Mouse (Mus musculus) ovary, postnatal 14 days (tissue): ENCODE data around the gene Rnf123.

ENCODE experiments used
- DNase-seq: peaks from one replicate; pipeline ENCODE4 v3.0.0; 2022; ENCODE audit warnings: low spot score

Gene Rnf123

GRCm38 (mm10) chr9:108082988-108083431 is at the start of gene Rnf123:
Gene Rnf123 (minus strand): TSS chr9:108083346.
- no peak for DNase-seq

GRCm38 (mm10) chr9:108132373-108132772 is 49.2 kb upstream of the Rnf123 start:
- no peak for DNase-seq

DNA sequence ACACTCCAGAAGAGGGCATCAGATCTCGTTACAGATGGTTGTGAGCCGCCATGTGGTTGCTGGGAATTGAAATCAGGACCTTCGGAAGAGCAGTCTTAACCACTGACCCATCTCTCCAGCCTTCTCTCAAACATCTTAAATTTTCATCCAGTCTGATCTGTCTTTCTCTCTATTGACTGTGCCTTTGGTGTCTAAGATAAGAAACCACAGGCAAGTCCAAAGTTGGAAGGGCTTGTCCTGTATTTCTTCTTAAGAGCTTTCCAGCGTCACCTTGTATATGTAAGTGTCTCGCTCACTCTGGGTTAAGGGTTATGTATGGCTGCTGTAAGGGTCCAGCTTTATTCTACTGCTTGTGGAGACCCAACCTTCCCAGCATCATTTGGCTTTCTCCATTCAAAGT is 48.4 kb upstream of the Rnf123 start:
- no peak for DNase-seq

- DNase-seq: no peak
Measured at GRCm38 (mm10) chr9:108129042-108129948, 46.1 kb upstream of the Rnf123 start.

- no peak for DNase-seq
Measured at GRCm38 (mm10) chr9:108128248-108128647, 45.1 kb upstream of the Rnf123 start.

DNA sequence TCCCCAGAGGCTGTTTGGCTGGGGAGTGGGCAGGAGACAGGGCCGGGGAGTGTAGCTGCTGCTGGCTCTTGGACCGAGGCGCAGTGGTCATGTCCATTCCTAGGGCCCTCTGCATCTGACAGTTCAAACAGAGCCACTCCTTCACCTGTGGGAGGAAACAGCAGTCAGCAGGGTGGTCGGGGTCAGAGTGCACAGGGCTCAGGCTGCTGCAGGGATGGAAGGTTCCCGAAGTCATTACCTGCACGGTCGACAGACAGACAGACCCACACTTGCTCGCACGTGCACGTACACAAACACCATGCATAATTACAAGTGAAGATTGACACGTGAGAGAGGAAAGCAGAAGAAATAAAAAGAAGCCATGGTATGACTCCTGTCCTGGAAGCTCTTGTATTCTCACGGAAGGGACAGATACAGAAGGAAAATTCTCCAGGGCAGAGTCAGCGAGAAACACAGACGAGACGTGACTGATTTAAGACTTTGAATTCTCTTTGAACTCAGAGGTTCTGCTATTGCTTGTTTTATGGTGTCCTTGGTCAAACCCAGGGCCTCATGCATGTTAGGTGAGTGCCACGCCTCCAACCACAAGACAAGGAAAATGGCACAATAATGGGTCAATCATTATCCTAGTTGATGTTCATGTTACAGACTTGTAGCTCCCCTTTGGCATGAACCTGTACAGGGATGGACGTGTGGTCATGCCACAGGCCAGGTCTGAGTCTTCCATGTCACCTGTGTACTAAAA is 43.5 kb upstream of the Rnf123 start:
- DNase-seq: no peak

GRCm38 (mm10) chr9:108125731-108126130 is 42.6 kb upstream of the Rnf123 start:
- no peak for DNase-seq

DNA sequence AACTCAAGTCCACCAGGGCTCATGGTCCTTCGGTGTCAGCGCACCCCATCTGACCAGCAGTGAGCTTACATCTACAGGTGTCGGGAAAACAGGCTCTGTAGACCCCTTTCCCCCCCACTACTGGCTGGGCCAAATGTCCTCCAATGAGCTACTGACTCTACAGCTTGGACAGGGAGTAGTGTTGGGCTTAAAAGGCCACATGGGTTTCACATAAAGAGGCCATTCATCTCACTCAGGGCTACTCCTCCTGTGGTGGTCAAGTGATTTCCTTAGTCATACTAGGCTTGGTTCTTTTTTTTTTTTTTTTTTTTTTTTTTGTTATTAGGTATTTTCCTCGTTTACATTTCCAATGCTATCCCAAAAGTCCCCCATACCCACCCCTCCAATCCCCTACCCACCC is 40.8 kb upstream of the Rnf123 start:
- no peak for DNase-seq

GRCm38 (mm10) chr9:108121170-108121969 is 38.2 kb upstream of the Rnf123 start:
- no peak for DNase-seq

- no peak for DNase-seq
Measured at GRCm38 (mm10) chr9:108120671-108121070, 37.5 kb upstream of the Rnf123 start.

DNA sequence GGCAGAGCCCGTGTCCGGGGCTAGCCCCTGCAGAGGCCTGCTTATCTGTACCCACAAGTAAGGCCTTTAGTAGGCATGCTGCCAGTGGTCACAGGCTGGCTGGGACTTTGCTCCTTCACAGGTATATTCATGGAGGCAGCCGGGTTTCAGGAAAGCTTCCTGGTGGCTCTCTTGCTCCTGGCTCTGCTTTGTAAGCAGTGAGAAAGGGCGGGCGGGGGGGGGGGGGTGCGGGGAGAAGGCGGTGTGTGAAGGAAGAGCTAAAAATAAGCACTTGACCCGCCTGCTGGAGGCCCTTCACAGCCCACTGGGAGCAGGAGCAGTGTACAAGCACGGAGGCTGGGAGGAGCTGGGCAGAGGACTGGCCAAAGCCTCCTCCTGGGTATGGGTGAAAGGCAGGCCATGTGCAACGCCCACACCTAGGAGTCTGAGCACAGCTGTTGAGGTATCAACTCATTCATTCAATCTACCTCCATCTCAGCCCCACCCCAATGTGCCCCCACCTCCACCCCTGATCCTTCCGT is 36.8 kb upstream of the Rnf123 start:
- DNase-seq: no peak

- DNase-seq: no peak
Measured at GRCm38 (mm10) chr9:108117143-108117542, 34.0 kb upstream of the Rnf123 start.

DNA sequence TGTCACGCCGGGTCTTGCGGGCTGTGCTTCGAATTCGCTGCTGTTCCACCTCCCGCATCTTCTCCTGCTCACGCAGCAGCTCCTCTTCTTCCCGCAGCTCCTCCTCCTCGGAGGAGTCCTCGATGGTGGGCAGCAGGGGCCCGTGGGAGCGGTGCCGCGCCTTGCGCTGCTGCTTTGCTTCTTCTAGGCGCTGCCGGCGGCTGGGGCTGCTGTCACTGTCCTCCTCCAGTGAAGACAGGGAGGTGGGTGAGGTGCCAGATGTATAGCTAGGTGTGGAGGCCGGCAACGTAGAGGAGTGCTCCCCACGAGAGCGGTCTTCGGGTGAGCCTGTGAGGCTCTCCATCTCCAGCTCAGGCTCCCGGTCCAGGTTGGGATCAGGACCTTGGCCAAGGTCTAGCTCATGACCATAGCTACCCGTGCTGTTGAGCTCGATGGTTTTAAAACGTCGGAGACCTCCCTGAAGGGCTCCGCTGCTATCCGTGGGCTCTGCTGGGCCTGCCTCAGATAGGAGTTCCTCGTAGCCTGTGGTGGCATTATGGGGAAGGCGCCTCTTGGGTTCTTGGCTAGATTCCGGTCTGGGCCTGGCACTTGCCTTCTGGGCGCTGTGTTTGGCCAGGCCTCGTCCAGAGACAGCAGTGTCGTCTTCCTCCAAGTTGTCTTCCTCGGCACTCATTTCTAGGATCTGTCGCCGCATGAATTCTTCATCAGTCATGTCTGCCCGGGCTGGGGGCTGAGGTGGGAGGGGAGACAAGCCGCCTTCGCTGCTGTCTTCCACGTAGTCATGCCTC is 32.3 kb upstream of the Rnf123 start:
- DNase-seq: no peak

- no peak for DNase-seq
Measured at GRCm38 (mm10) chr9:108112719-108113340, 29.7 kb upstream of the Rnf123 start.

- no peak for DNase-seq
Measured at GRCm38 (mm10) chr9:108111593-108112121, 28.5 kb upstream of the Rnf123 start.

DNA sequence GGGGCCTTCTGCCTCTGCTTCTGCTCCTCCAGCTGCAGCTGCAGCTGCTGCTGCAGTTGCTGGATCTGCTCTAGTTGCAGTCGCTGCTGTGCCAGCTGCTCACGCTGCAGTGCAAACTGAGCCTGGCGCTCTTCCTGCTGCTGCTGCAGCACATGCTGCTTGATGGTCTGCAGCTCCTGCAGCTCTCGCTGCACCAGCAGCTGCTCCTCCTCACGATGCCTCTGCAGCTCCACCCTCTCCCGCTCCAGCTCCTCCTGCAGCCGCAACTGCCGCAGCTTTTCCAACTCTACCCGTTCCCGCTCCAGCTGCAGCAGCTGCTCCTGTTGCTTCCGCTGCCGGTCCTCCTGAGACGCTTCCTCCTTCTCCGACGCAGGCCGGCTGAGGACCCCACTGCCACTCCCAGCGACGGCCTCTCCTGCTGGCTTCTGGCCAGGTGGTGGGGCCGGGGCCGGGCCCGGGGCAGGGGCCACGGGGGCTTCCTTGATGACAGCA is 28.0 kb upstream of the Rnf123 start:
- DNase-seq: no peak

GRCm38 (mm10) chr9:108110160-108110559 is 27.0 kb upstream of the Rnf123 start:
- no peak for DNase-seq

- DNase-seq: no peak
Measured at GRCm38 (mm10) chr9:108107867-108108266, 24.7 kb upstream of the Rnf123 start.

- DNase-seq: no peak
Measured at GRCm38 (mm10) chr9:108106090-108106489, 22.9 kb upstream of the Rnf123 start.

DNA sequence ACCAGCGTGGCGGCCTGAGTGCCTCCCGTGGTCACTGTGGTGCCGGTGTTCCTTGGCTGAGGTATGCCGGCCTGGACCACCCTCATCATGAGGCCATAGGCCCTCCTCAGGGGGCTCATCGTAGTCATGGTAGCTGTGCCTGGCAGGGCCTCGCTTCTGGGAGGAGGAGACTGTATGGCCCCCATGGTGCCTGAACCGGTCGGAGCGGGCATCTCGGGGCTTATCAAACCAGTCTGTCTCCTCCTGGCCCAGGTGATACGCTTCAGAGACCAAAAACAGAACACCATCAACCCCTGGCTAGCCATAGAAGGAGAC is 22.4 kb upstream of the Rnf123 start:
- DNase-seq: no peak
